Mouse (Mus musculus): ENCODE data around the gene AL731706.2. TPM values are rescaled to one million over a fixed set of nuclear protein-coding genes. Genes with fewer than 3 reads are reported as not detected.

AL731706.2 gene
- not detected in 2 replicates for polyA plus RNA-seq (2012; ENCODE audit: low replicate concordance)

GRCm38 (mm10) chr2:136885579-136885978, at the start of gene AL731706.2:
AL731706.2 (minus strand) TSS chr2:136885679.

GRCm38 (mm10) chr2:136891068-136891950, 5.8 kb upstream of the AL731706.2 start, which contains the start of the genes Slx4ip, AL731706.1 and Mkks:
Slx4ip (plus strand) TSS chr2:136891218.
AL731706.1 (minus strand) TSS chr2:136891389.
Mkks (minus strand) TSS chr2:136891389.

Other genes with a start within 250 kb of the AL731706.2 start
- 0.14 TPM in 1 of 2 replicates, not detected in the other for gene Snap25, start 172.2 kb downstream of the AL731706.2 start, polyA plus RNA-seq (2012; ENCODE audit: low replicate concordance)
- gene Slx4ip, start 5.5 kb upstream of the AL731706.2 start, polyA plus RNA-seq (2012; ENCODE audit: low replicate concordance): 0.41 and 0.69 TPM in 2 replicates
- not detected in 2 replicates for gene AL731706.1, start 5.7 kb upstream of the AL731706.2 start, polyA plus RNA-seq (2012; ENCODE audit: low replicate concordance)
- 0.09 and 0.30 TPM in 2 replicates for gene Mkks, start 5.7 kb upstream of the AL731706.2 start, polyA plus RNA-seq (2012; ENCODE audit: low replicate concordance)
- 0.11 and 0.87 TPM in 2 replicates for gene Jag1, start 231.0 kb upstream of the AL731706.2 start, polyA plus RNA-seq (2012; ENCODE audit: low replicate concordance)